Mouse (Mus musculus): ENCODE data around the gene Acox3.

DNA sequence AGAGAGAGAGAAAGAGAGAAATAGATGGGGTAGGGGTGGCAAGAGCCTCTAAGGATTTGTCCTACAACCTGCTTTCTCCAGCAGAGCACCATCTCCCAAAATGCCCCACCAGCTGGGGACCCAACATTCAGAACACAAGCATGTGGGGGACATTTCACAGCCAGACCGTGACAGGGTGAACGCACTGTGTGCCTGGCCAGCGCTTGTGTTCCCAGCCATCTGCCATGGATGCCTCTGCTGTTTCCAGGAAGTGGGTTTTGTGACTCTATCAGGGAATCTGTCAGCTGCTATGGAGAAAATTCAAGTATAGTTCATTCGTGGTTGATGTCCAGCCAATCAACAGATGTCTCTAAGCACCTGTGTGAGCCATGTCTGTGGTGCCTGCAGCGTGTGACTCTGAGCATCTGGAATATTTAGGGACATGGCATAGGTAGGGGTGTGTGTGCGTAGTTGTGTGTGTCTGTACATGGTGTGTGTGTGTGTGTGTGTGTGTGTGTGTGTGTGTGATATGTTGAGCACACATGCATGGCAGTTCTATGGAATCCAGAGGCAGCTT is 63.2 kb downstream of the Acox3 start:
- no peak for TF ChIP-seq CTCF (IDR thresholded peaks at IDR 0.05; ENCODE audit: extremely low read depth, insufficient read depth, low read length)
- no peak for TF ChIP-seq POLR2A (IDR thresholded peaks at IDR 0.05; ENCODE audit: extremely low read depth, insufficient read depth, low read length)
